Mouse (Mus musculus): ENCODE results near the gene Cish. TPM values are rescaled to one million over a fixed set of nuclear protein-coding genes. Genes with fewer than 3 reads are reported as not detected.

Cish gene
- polyA plus RNA-seq, 1 experiment: not detected

DNA sequence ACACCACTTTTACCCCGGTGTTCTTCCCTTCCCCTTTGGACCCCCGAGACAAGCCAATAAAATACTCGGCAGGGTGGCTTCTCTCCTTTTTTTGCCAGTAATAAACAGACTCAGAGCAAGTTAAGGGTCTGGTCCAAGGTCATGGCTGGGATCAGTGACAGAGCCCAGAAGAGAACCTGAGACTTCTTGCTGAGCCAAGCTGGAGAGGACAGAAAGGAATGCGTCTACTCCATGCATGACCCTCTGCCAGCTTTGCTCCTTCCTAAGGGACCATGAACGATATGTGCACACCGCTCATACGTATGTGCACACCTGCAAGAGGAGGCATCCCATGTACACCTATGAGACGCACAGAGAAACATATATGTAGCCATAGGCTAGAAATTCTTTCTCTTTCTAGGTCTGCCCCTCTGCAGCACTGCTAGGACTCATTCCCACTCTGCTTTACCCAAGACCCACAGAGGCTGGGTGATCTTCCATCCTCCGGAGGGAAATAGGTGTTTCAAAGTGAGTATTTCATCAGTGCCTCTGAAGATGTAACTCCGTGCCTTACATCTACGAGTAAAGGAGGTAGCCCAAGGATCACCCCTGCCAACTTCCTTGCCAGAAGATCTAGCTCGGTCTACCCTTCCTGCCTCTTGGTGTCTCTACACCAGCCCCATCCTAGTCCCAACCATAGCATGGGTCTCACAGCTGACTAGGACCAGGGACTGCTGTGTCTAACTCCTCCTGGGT lies 45.3 kb downstream of the Cish start:
- 29% methylated on average over 12 of the region's 12 CpGs for WGBS

DNA sequence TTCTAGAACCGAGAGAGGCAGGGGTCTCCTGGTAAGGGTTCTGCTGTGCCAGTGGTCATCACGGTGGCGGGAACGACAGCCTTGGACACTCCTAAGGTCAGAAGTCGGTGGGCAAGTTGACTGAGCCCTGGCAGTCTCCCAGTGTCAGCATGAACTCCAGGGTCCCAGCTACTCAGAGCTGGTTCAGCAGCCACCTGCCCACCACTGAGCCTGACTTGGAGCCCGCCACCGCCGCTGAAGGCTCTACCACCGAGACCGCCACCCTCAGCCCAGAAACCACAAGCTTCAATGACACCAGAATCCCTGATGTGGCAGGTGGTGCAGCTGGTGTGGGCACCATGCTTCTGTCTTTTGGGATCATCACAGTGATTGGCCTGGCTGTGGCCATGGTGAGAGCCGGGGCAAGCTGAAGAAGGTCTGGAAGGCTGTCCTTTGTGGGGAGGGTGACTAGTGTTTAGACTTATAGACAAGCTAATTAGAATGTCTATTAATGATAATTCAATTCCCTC lies 46.4 kb downstream of the Cish start:
- 74% methylated on average over 11 of the region's 11 CpGs for WGBS
- Histone ChIP-seq H3K27ac (ENCODE audit: insufficient read depth, low read depth, low read length) (peak overlapping the region; percentile 83), H3K4me1 (ENCODE audit: control insufficient read depth, insufficient read depth, low read length) (peaks cover 37% of the 10 kb centered on the region), H3K4me3 (ENCODE audit: insufficient read depth, low read depth, low read length) (peak overlapping the region; percentile 33)
- TF ChIP-seq POLR2A (IDR thresholded peaks at IDR 0.05; ENCODE audit: insufficient read depth, low read depth, low read length) (no peak), CTCF (IDR thresholded peaks at IDR 0.05; ENCODE audit: insufficient read depth, low read depth, low read length) (no peak)

More for the DNA sequence above, 45.3 kb downstream of the Cish start:
- no peak for TF ChIP-seq POLR2A (IDR thresholded peaks at IDR 0.05; ENCODE audit: insufficient read depth, low read depth, low read length)
- no peak for TF ChIP-seq CTCF (IDR thresholded peaks at IDR 0.05; ENCODE audit: insufficient read depth, low read depth, low read length)
- peaks cover 27% of the 10 kb centered on the region for H3K4me1 ChIP-seq (ENCODE audit: control insufficient read depth, insufficient read depth, low read length)
- peak overlapping the region; percentile 83 for H3K27ac ChIP-seq (ENCODE audit: insufficient read depth, low read depth, low read length)
- H3K4me3 ChIP-seq (ENCODE audit: insufficient read depth, low read depth, low read length): peak overlapping the region; percentile 81

DNA sequence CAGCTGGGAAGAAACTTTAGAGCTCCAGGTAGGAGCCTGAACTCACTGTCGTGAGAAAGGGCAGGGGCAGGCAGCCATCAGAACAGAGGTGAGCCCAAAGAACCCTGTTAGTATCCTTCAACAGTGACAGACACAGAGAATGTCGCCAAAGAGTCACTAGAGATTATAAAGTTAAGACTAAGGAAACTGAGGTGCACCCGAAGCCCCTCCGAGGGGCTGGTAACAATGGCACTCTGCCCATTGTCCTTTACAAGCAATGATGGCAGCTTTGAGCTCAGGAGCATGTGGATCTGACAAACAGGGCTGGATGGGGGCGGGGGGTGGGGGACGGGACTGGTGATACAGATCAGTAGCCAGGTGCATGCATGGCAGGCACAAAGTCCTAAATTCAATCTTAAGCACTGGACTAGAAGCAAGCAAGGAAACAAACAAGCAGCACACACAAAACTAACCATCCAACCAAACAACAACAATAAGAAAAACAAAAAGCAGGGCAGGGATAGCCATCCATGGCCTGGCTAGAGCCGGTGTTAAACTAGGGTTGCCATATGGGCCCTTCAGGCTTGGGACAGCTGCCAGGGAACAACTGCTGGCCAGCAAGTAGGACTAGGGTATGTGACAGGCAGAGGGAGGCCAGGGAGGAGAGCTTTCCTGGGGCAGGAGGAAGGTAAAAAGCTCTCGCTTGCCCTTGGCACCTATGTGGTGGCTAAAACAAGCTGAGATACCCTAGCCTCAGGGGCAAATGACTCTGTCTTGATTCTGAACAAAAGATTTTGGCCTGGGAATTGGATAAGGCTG lies 47.5 kb downstream of the Cish start:
- Histone ChIP-seq H3K27ac (ENCODE audit: insufficient read depth, low read depth, low read length) (peak overlapping the region; percentile 88), H3K4me1 (ENCODE audit: control insufficient read depth, insufficient read depth, low read length) (peaks cover 47% of the 10 kb centered on the region), H3K4me3 (ENCODE audit: insufficient read depth, low read depth, low read length) (peak overlapping the region; percentile 5; the same call in 1 of the 2 replicates)
- 65% methylated on average over 8 of the region's 8 CpGs for WGBS
- TF ChIP-seq POLR2A (IDR thresholded peaks at IDR 0.05; ENCODE audit: insufficient read depth, low read depth, low read length) (no peak), CTCF (IDR thresholded peaks at IDR 0.05; ENCODE audit: insufficient read depth, low read depth, low read length) (no peak)

DNA sequence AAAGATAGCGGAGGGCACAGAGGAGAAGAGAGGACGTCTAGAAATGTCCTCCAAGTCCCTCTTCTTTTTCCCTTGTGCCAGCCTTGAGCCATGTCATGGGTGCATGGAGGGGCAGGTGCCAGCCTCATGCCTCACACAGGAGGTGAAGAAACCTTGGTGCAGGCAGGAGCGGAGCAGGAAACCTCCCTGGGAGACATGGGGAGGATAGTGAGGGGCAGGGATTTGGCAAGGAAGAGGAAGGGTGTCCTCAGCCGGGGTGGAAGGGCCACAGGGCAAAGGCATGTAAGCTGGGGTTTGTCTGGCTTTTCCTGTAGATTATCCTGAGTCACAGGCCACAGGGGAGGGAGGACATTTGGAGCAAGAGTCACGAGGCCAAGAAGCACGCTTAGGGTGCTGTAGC lies 48.2 kb downstream of the Cish start:
- WGBS: 66% methylated on average over 6 of the region's 6 CpGs
- Histone ChIP-seq H3K27ac (ENCODE audit: insufficient read depth, low read depth, low read length) (peak overlapping the region; percentile 88), H3K4me3 (ENCODE audit: insufficient read depth, low read depth, low read length) (peak overlapping the region; percentile 24), H3K4me1 (ENCODE audit: control insufficient read depth, insufficient read depth, low read length) (peaks cover 54% of the 10 kb centered on the region)
- no peak for TF ChIP-seq POLR2A (IDR thresholded peaks at IDR 0.05; ENCODE audit: insufficient read depth, low read depth, low read length)
- TF ChIP-seq CTCF (IDR thresholded peaks at IDR 0.05; ENCODE audit: insufficient read depth, low read depth, low read length): no peak

DNA sequence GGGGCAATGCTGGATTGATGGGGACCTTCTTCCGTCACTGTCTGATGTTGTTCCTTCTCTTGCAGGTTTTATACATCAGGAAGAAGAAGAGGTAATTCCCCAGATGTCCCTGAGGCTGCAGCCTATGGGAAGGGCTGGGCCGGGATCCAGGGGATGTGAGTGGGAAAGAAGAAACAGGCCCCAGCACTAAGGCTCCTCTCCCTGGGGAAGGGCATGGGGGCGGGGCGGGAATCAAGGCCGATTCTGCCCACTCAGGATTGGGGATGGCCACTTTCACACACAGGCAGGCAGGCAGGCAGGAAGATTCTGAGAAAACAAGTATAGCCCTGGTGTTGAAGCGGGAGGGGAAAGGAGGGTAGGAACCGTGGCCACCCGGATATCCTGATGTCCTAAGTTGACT lies 50.3 kb downstream of the Cish start:
- TF ChIP-seq CTCF (IDR thresholded peaks at IDR 0.05; ENCODE audit: insufficient read depth, low read depth, low read length) (no peak), POLR2A (IDR thresholded peaks at IDR 0.05; ENCODE audit: insufficient read depth, low read depth, low read length) (no peak)
- peaks cover 69% of the 10 kb centered on the region for H3K4me1 ChIP-seq (ENCODE audit: control insufficient read depth, insufficient read depth, low read length)
- H3K27ac ChIP-seq (ENCODE audit: insufficient read depth, low read depth, low read length): 0 out of 2 replicates have a peak overlapping the region, but pooled peaks have one; percentile 1
- H3K4me3 ChIP-seq (ENCODE audit: insufficient read depth, low read depth, low read length): no peak overlapping the region
- WGBS: 78% methylated on average over 8 of the region's 8 CpGs

DNA sequence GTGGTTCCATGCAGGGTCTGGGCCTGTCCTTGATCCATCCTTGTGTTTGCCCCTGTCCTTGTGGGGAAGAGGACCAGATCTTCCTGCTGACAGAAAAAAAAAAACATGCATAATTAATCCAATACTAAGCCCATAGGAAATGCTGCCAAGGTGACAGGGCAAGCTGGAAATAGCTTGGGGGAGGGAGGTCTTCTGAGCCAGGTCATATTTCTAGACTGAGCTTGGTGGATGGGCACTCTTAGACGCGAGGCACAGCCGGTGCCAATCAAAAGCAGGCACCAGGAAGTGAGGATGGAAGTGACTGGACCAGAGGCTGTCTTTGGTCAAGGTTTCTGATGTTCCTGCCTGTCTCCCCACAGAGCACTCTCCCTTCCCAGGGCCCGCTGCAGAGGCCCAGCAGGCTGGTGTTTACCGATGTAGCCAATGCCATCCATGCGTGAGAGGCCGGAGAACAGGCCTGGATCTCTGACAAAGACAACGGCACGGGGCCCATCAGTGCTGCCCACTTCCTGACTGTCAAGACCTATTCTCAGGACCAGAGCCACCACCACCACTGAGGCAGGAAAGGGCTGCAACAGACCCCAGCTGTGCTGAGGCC lies 51.9 kb downstream of the Cish start:
- Histone ChIP-seq H3K27ac (ENCODE audit: insufficient read depth, low read depth, low read length) (peak overlapping the region; percentile 91), H3K4me3 (ENCODE audit: insufficient read depth, low read depth, low read length) (no peak overlapping the region), H3K4me1 (ENCODE audit: control insufficient read depth, insufficient read depth, low read length) (peaks cover 70% of the 10 kb centered on the region)
- 75% methylated on average over 9 of the region's 9 CpGs for WGBS
- no peak for TF ChIP-seq CTCF (IDR thresholded peaks at IDR 0.05; ENCODE audit: insufficient read depth, low read depth, low read length)
- TF ChIP-seq POLR2A (IDR thresholded peaks at IDR 0.05; ENCODE audit: insufficient read depth, low read depth, low read length): no peak

DNA sequence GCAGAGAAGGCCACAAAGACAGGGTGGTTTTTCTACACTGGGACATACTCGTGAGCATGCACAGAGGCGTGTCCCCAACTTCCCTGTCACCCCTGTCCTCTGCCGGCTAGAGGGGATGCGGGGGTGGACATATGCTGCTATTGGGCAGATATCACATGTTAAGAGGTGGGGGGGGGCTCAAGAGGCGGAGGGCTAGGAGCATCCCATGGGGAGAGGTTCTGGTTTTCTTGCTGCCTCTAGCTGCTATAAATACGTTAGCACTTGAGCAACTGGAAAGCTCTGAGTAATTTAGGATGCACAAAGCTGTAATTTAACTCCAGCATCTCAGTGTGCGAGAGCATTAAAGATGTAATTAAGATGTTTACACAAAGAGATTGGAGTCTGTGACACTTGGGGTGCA lies 53.5 kb downstream of the Cish start:
- WGBS: 15% methylated on average over 7 of the region's 7 CpGs
- TF ChIP-seq CTCF (IDR thresholded peaks at IDR 0.05; ENCODE audit: insufficient read depth, low read depth, low read length): no peak
- no peak; the same call in 1 of the 2 replicates for TF ChIP-seq POLR2A (IDR thresholded peaks at IDR 0.05; ENCODE audit: insufficient read depth, low read depth, low read length)

More for the DNA sequence above, 53.5 kb downstream of the Cish start:
- peak overlapping the region; percentile 91 for H3K27ac ChIP-seq (ENCODE audit: insufficient read depth, low read depth, low read length)
- H3K4me1 ChIP-seq (ENCODE audit: control insufficient read depth, insufficient read depth, low read length): peaks cover 63% of the 10 kb centered on the region
- H3K4me3 ChIP-seq (ENCODE audit: insufficient read depth, low read depth, low read length): no peak overlapping the region

Other genes starting within 250 kb of the Cish start
- 452 TPM in 1 of 2 replicates, not detected in the other for gene Dock3, start 64.1 kb upstream of the Cish start, polyA plus RNA-seq (2012; ENCODE audit: insufficient read depth, insufficient read length, low replicate concordance, missing spikeins)
- gene Mapkapk3, start 6.1 kb upstream of the Cish start, polyA plus RNA-seq (2012; ENCODE audit: insufficient read depth, insufficient read length, low replicate concordance, missing spikeins): not detected in 2 replicates
- not detected in 2 replicates for gene Hemk1, start 42.3 kb downstream of the Cish start, polyA plus RNA-seq (2012; ENCODE audit: insufficient read depth, insufficient read length, low replicate concordance, missing spikeins)
- not detected in 2 replicates for gene 6430571L13Rik, start 44.6 kb downstream of the Cish start, polyA plus RNA-seq (2012; ENCODE audit: insufficient read depth, insufficient read length, low replicate concordance, missing spikeins)
- not detected in 2 replicates for gene Cacna2d2, start 103.6 kb downstream of the Cish start, polyA plus RNA-seq (2012; ENCODE audit: insufficient read depth, insufficient read length, low replicate concordance, missing spikeins)
- not detected in 2 replicates for gene Tmem115, start 237.9 kb downstream of the Cish start, polyA plus RNA-seq (2012; ENCODE audit: insufficient read depth, insufficient read length, low replicate concordance, missing spikeins)
- not detected in 2 replicates for gene Cyb561d2, start 246.2 kb downstream of the Cish start, polyA plus RNA-seq (2012; ENCODE audit: insufficient read depth, insufficient read length, low replicate concordance, missing spikeins)
- gene Nprl2, start 246.2 kb downstream of the Cish start, polyA plus RNA-seq (2012; ENCODE audit: insufficient read depth, insufficient read length, low replicate concordance, missing spikeins): not detected in 2 replicates